Mouse (Mus musculus) heart, adult 2 months (tissue): ENCODE results near the gene Ttc23l.

Source experiments
- CTCF ChIP-seq: fragments of 200-600 bp; IDR thresholded peaks from 2 replicates; pipeline ENCODE4 v1.8.1; 2022; ENCODE audit warnings: antibody characterized with exemption, mild to moderate bottlenecking, moderate library complexity
- EP300 ChIP-seq: fragments of 200-500 bp; IDR thresholded peaks from 2 replicates; pipeline ENCODE4 v1.6.1; 2011; ENCODE audit warnings: low read depth, low read length, control low read depth; ENCODE audit not compliant: insufficient read depth
- POLR2A ChIP-seq: fragments of 200-500 bp; IDR thresholded peaks from 2 replicates; pipeline ENCODE4 v1.6.1; 2011; ENCODE audit warnings: mild to moderate bottlenecking, low read depth, low read length, control low read depth; ENCODE audit not compliant: insufficient read depth

GRCm38 (mm10) chr15:10468761-10469160, 89.7 kb downstream of the Ttc23l start:
- TF ChIP-seq CTCF (no peak), POLR2A (no peak), EP300 (no peak)
